Mouse (Mus musculus) liver, embryonic 11.5 days (tissue): ENCODE data around the gene Prkch. TPM values are rescaled to one million over a fixed set of nuclear protein-coding genes. Genes with fewer than 3 reads are reported as not detected.
"Not testable (repeated sequence)": the region's sequence is repeated elsewhere in the genome, so short reads cannot be mapped to it uniquely, and the experiment has no call there.

Experiments used
- ATAC-seq: fragments of 200-750 bp; cut with Nextera tagmentation; replicated peaks from 2 replicates; pipeline ENCODE4 v1.8.0; 2017; ENCODE audit warnings: moderate number of reproducible peaks, mild to moderate bottlenecking, moderate TSS enrichment, moderate library complexity; ENCODE audit not compliant: low FRiP score
- DNase-seq: peaks from one replicate; pipeline ENCODE4 v3.0.0-alpha.2; 2017; ENCODE audit warnings: low spot score
- H3K27ac ChIP-seq: fragments of 300-500 bp; sonication (generic); 2 replicates; pipeline ENCODE4 v1.5.1; 2014; ENCODE audit warnings: mild to moderate bottlenecking, low read depth, low read length, control low read depth
- H3K27me3 ChIP-seq: fragments of 300-500 bp; sonication (generic); replicated peaks from 2 replicates; pipeline ENCODE4 v1.6.1; 2014; ENCODE audit warnings: low read length, mixed read lengths; ENCODE audit not compliant: control insufficient read depth, insufficient read depth
- H3K36me3 ChIP-seq: fragments of 300-500 bp; sonication (generic); 2 replicates; pipeline ENCODE4 v1.6.1; 2014; ENCODE audit warnings: mild to moderate bottlenecking, low read length, moderate library complexity, mixed read lengths; ENCODE audit not compliant: control insufficient read depth, insufficient read depth
- H3K4me1 ChIP-seq: fragments of 300-500 bp; sonication (generic); replicated peaks from 2 replicates; pipeline ENCODE4 v1.6.1; 2014; ENCODE audit warnings: low read length, mixed read lengths; ENCODE audit not compliant: control insufficient read depth, insufficient read depth
- H3K4me2 ChIP-seq: fragments of 300-500 bp; sonication (generic); 2 replicates; pipeline ENCODE4 v1.6.1; 2014; ENCODE audit warnings: mild to moderate bottlenecking, control low read depth, moderate library complexity
- H3K4me3 ChIP-seq: fragments of 300-500 bp; sonication (generic); 2 replicates; pipeline ENCODE4 v1.5.1; 2014; ENCODE audit warnings: low read depth, low read length, control low read depth
- H3K9ac ChIP-seq: fragments of 300-500 bp; sonication (generic); 2 replicates; pipeline ENCODE4 v1.6.1; 2014; ENCODE audit warnings: low read depth, low read length, control low read depth
- H3K9me3 ChIP-seq: fragments of 300-500 bp; sonication (generic); 2 replicates; pipeline ENCODE4 v1.6.1; 2016; ENCODE audit warnings: low read length, inconsistent platforms, mixed read lengths; ENCODE audit not compliant: control insufficient read depth
- WGBS: fragments of 180-500 bp; shearing (Covaris S2); extraction: QIAGEN DNeasy Blood & Tissue Kit; methylation state at CpG from one replicate; pipeline ENCODE4 v1.1.7; 2014; 5-methylcytosine and 5-hydroxymethylcytosine counted together
- polyA plus RNA-seq: library from polyadenylated mRNA; unstranded; fragments of >200 nt; fragmentation: Nextera tagmentation; extraction: Ambion mirVana; gene quantifications from 2 replicates; pipeline ENCODE4 v1.2.1, GENCODE M21; 2014

Gene Prkch
- polyA plus RNA-seq: 5.7 and 6.4 TPM in 2 replicates

DNA sequence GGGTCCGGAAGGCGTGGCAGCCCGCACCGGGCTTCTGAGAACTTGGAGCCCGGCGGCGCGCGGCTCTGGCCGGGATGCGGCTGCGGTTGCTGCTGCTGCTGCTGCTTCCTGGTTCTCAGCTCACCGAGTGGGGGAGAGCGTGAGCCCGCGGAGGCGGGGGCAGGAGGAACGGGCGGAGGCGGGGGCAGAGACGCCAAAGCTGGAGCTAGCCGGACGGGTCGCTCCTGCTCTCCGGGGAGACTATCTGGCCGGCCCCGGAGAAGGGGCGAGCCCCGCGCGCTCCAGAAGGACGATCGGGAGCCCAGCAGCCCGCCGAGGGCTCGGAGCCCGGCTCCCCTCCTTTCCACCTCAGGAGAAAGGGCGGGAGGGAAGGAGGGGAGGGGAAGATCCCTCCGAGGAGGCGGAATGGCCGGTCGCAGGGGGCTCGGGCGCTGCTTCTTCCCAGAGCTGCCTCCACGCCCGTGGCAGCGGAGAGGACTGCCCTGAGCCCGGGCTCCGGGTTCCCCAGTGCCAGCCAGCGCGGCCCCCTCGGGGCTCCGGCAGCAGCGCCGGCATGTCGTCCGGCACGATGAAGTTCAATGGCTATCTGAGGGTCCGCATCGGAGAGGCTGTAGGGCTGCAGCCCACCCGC is at the start of gene Prkch:
Gene Prkch (plus strand): TSS at position 187 of the 631 bp plus-strand sequence.
- Histone ChIP-seq H3K27me3 (peaks cover 26% of the 10 kb centered on the region), H3K27ac (peak within 1 kb of the TSS; percentile 46), H3K4me1 (no peaks in the 10 kb centered on the region; the same call in 1 of the 2 replicates), H3K9ac (peak within 1 kb of the TSS; percentile 64), H3K4me3 (peak within 1 kb of the TSS; percentile 65), H3K4me2 (peak within 1 kb of the TSS; percentile 82), H3K9me3 (no peaks in the 10 kb centered on the region), H3K36me3 (no peaks in the 10 kb centered on the region)
- WGBS: under 1% methylated on average over 54 of the region's 61 CpGs
- DNase-seq (peak; percentile 82), ATAC-seq (peak; percentile 73)

- H3K36me3 ChIP-seq: no peaks in the 10 kb centered on the region
- no peak overlapping the region for H3K9ac ChIP-seq
- H3K4me1 ChIP-seq: no peaks in the 10 kb centered on the region; the same call in 1 of the 2 replicates
- DNase-seq (peak; percentile 52), ATAC-seq (peak; percentile 61)
- no peaks in the 10 kb centered on the region for H3K27me3 ChIP-seq
- WGBS: 24% methylated on average over 17 of the region's 17 CpGs
- H3K4me2 ChIP-seq: peak overlapping the region; percentile 66
- no peak overlapping the region for H3K27ac ChIP-seq
- peak overlapping the region; percentile 37 for H3K4me3 ChIP-seq
- H3K9me3 ChIP-seq: no peaks in the 10 kb centered on the region
Observed at GRCm38 (mm10) chr12:73537499-73538138, 47.0 kb upstream of the Prkch start.

DNA sequence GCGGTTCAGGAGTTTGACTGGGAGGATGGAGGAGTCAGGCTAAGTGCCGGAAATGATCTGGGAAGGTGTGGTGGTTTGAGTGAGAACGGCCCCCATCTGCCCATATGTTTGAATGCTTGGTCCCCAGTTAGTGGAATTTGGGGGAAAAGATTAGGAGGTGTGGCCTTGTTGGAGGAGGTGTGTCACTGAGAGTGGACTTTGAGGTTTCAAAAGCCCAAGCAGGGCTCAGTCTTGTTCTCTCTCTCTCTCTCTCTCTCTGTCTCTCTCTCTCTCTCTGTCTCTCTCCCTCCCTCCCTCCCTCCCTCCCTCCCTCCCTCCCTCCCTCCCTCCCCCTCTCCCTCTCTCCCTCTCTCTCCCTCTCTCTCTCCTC is 46.5 kb upstream of the Prkch start:
- not testable (repeated sequence) for H3K27ac ChIP-seq, H3K4me1 ChIP-seq, DNase-seq, H3K36me3 ChIP-seq, ATAC-seq, H3K9me3 ChIP-seq, H3K27me3 ChIP-seq, H3K9ac ChIP-seq
- peak overlapping the region; percentile 66 for H3K4me2 ChIP-seq
- H3K4me3 ChIP-seq: peak overlapping the region; percentile 37
- WGBS: 33% methylated on average over 3 of the region's 3 CpGs

- Histone ChIP-seq H3K27me3 (peaks cover 9% of the 10 kb centered on the region), H3K4me3 (no peak overlapping the region), H3K27ac (no peak overlapping the region), H3K9me3 (no peaks in the 10 kb centered on the region), H3K4me1 (no peaks in the 10 kb centered on the region; the same call in 1 of the 2 replicates), H3K4me2 (no peak overlapping the region), H3K9ac (no peak overlapping the region), H3K36me3 (no peaks in the 10 kb centered on the region)
- WGBS: 38% methylated on average over 2 of the region's 2 CpGs
- ATAC-seq: no peak
- peak; percentile 28 for DNase-seq
Observed at GRCm38 (mm10) chr12:73539151-73539550, 45.4 kb upstream of the Prkch start.

GRCm38 (mm10) chr12:73540402-73540801 is 44.2 kb upstream of the Prkch start:
- no peak overlapping the region for H3K27ac ChIP-seq
- H3K4me1 ChIP-seq: no peaks in the 10 kb centered on the region; the same call in 1 of the 2 replicates
- H3K9me3 ChIP-seq: no peaks in the 10 kb centered on the region
- H3K9ac ChIP-seq: no peak overlapping the region
- no peak overlapping the region for H3K4me2 ChIP-seq
- no peak for ATAC-seq
- H3K4me3 ChIP-seq: no peak overlapping the region
- peak; percentile 27 for DNase-seq
- peaks cover 22% of the 10 kb centered on the region for H3K27me3 ChIP-seq
- no peaks in the 10 kb centered on the region for H3K36me3 ChIP-seq
- 83% methylated on average over 2 of the region's 2 CpGs for WGBS

- H3K27me3 ChIP-seq: peaks cover 48% of the 10 kb centered on the region
- ATAC-seq: no peak
- DNase-seq: no peak
- H3K4me1 ChIP-seq: peaks cover 5% of the 10 kb centered on the region; the same call in 1 of the 2 replicates
- no peak overlapping the region for H3K9ac ChIP-seq
- no peak overlapping the region for H3K4me3 ChIP-seq
- no peaks in the 10 kb centered on the region for H3K9me3 ChIP-seq
- WGBS: 76% methylated on average over 5 of the region's 5 CpGs
- no peak overlapping the region for H3K4me2 ChIP-seq
- H3K27ac ChIP-seq: no peak overlapping the region
- no peaks in the 10 kb centered on the region for H3K36me3 ChIP-seq
Observed at GRCm38 (mm10) chr12:73543191-73543590, 41.4 kb upstream of the Prkch start.

DNA sequence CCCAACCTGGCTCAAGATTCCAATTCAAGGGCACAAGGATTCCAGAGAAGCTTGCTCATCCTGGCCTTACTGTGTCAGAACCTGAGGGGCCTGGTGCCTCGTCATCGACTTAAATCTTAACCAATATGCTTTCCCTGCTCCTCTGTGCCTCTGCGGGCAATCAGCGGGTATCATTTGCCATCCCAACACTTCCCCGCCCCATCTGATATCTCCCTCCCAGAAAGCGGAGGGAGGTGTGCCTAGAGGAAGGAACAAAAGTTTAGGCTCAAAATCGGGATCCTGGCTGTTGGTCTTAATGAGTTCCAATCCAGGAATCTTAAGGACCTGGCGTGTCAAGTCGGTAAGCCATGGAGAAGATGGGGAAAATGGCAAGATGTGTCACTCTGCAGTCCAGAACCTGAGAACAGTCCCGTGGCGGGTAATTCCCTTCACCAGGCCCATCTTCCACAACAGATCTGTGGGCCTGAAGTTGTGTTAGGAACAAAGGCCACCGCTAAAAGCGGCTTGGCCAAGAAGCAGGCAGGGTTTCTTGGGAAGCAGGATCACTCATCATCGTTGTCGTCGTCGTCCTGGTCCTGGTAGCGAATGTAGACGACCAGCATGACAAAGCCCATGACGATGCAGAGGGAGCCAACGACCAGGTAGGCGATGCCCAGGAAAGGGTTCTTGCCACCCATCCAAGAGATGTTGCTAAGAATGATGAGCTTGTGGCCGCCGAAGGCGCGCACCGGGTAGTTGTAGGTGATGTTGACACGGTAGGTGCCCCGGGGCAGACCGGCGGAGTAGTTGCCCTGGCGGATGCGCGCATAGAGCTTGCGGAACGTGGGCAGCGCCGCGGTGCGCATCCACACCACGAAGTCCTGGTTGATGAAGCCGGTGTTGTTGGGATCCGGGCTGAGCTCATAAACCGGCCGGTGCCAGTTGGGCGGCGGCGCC is 39.6 kb upstream of the Prkch start:
- no peak for ATAC-seq
- H3K4me1 ChIP-seq: peaks cover 5% of the 10 kb centered on the region; the same call in 1 of the 2 replicates
- H3K4me2 ChIP-seq: peak overlapping the region; percentile 72
- peak overlapping the region; percentile 49 for H3K4me3 ChIP-seq
- 12% methylated on average over 48 of the region's 48 CpGs for WGBS
- H3K9ac ChIP-seq: no peak overlapping the region
- H3K9me3 ChIP-seq: no peaks in the 10 kb centered on the region
- no peak for DNase-seq
- H3K27ac ChIP-seq: no peak overlapping the region
- no peaks in the 10 kb centered on the region for H3K36me3 ChIP-seq
- peaks cover 63% of the 10 kb centered on the region for H3K27me3 ChIP-seq

DNA sequence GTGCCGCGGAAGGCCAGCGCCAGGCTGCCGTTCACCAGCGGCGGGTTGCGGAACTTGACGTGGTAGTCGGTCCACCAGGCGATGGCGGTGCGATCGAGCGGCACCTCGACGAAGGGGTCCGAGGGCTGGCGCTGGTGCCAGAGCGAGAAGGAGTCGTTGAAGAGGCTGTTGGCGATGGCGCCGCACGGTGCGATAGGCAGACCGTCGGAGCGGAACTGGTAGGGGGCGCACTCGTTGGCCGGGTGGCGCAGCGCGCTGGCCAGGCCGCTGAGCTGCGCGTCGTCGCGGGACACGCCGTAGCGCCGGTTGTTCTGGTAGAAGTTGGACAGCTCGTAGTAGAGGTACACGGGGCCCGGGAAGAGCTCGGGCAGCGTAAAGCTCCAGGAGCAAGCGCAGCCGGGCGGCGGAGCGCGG is 38.9 kb upstream of the Prkch start:
- ATAC-seq: 0 out of 2 replicates have a peak, but pooled peaks have one; percentile 43
- H3K9ac ChIP-seq: no peak overlapping the region
- 2% methylated on average over 55 of the region's 55 CpGs for WGBS

More for the DNA sequence above, 38.9 kb upstream of the Prkch start:
- Histone ChIP-seq H3K4me2 (peak overlapping the region; percentile 72), H3K27ac (no peak overlapping the region), H3K9me3 (no peaks in the 10 kb centered on the region), H3K4me3 (peak overlapping the region; percentile 49), H3K36me3 (no peaks in the 10 kb centered on the region), H3K27me3 (peaks cover 67% of the 10 kb centered on the region), H3K4me1 (peaks cover 5% of the 10 kb centered on the region; the same call in 1 of the 2 replicates)
- peak; percentile 48 for DNase-seq
